Mouse (Mus musculus): ENCODE measurements around the gene Cxcl17.

DNA sequence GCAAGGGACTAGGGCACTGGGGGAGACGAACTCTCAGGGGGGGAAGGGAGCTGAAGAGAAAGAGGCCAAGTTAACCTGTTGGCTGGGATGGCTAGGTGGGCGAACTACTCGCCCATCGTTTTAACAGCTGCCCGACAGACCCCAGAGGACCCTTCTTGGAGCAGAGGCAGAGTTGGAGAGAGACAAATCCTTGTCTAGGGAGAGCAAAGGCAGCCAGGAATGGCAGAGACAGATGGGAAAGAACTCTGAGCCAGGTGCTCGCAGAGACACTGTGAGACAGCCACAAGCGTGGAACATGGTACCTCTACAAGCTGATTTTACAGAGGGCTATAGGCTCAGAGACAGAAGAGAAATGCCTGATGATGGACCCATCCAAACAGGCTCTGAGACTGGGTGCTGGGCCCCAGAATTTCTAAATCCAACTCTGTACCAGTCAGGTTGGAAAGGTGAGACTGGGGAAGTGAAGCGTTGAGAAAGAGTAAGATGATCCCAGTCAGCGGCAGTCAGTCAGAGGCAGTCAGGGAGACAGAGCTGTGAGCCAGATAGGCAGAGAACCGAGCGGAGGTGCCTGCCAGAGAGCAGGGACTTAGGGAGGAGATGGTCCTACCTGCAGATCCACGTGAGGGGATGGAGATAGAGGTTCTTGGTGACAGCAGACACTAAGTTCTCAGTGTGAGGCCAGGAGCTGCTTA, 43.5 kb downstream of the Cxcl17 start, which contains the start of gene Cnfn:
- TF ChIP-seq ZNF384 (IDR thresholded peaks at IDR 0.05; ENCODE audit: low read depth, low read length) (no peak), ZC3H11A (IDR thresholded peaks at IDR 0.05; ENCODE audit: low read depth, low read length) (no peak), JUND (conservative IDR thresholded peaks at IDR 0.05; ENCODE audit: low read depth, low read length) (no peak), CTCF (conservative IDR thresholded peaks at IDR 0.05 in 1 of 2, IDR thresholded peaks at IDR 0.05 in 1 of 2; ENCODE audit: low read depth in 2 of 2, low read length in 2 of 2) (no peak), MEF2A (IDR thresholded peaks at IDR 0.05; ENCODE audit: borderline replicate concordance, low read depth, low read length) (no peak)

Data from CH12.LX (cell line).